Mouse (Mus musculus): ENCODE results near the gene Fam189b. TPM values are rescaled to one million over a fixed set of nuclear protein-coding genes. Genes with fewer than 3 reads are reported as not detected.
A peak's percentile ranks its signal among the peaks of the same experiment; 100 is the strongest.

Gene Fam189b
- polyA plus RNA-seq, 1 experiment = 21.7 TPM

GRCm38 (mm10) chr3:89183959-89184315 lies 994 bp downstream of the Fam189b start:
- H3K36me3 ChIP-seq (ENCODE audit: control insufficient read depth, insufficient read depth, low read length, poor library complexity, severe bottlenecking) = peaks cover 6% of the 10 kb centered on the region
- no peaks in the 10 kb centered on the region for H3K9me3 ChIP-seq (replicated peaks; ENCODE audit: control insufficient read depth, insufficient read depth, low read length, poor library complexity, severe bottlenecking)
- H3K27me3 ChIP-seq (ENCODE audit: control insufficient read depth, insufficient read depth, low read length, poor library complexity, severe bottlenecking) = no peaks in the 10 kb centered on the region
- peak overlapping the region; percentile 54 for H3K9ac ChIP-seq (ENCODE audit: low read depth, poor library complexity, severe bottlenecking)
- no peak overlapping the region for H3K27ac ChIP-seq (ENCODE audit: insufficient read depth, low read length)
- no peak for TF ChIP-seq EP300 (IDR thresholded peaks at IDR 0.05; ENCODE audit: insufficient read depth, low read depth, low read length)
- no peak for TF ChIP-seq CTCF (IDR thresholded peaks at IDR 0.05; ENCODE audit: low read depth, low read length)
- no peak for TF ChIP-seq POLR2A (IDR thresholded peaks at IDR 0.05; ENCODE audit: insufficient read depth, low read length)
- H3K4me3 ChIP-seq (ENCODE audit: low read depth, low read length) = peak overlapping the region; percentile 80; the same call in 1 of the 2 replicates
- H3K4me1 ChIP-seq (ENCODE audit: control insufficient read depth, insufficient read depth, low read length) = peaks cover 4% of the 10 kb centered on the region

DNA sequence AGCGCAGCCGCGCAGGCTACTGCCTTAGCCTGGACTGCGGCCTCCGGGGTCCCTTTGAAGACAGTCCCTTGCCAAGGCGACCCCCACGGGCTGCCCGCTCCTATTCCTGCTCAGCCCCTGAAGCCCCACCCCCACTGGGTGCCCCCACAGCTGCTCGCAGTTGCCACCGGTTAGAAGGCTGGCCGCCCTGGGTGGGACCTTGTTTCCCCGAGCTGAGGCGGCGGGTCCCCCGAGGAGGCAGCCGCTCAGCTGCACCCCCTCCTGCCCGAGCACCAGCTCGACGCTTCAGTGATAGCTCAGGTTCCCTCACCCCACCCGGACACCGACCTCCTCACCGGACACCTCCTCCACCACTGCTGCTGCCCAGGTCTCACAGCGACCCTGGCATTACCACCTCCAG lies 4.3 kb downstream of the Fam189b start:
- Histone ChIP-seq H3K27me3 (ENCODE audit: control insufficient read depth, insufficient read depth, low read length, poor library complexity, severe bottlenecking) (no peaks in the 10 kb centered on the region), H3K27ac (ENCODE audit: insufficient read depth, low read length) (no peak overlapping the region), H3K4me3 (ENCODE audit: low read depth, low read length) (peak overlapping the region; percentile 31; the same call in 1 of the 2 replicates), H3K9me3 (replicated peaks; ENCODE audit: control insufficient read depth, insufficient read depth, low read length, poor library complexity, severe bottlenecking) (no peaks in the 10 kb centered on the region), H3K4me1 (ENCODE audit: control insufficient read depth, insufficient read depth, low read length) (peaks cover 2% of the 10 kb centered on the region), H3K36me3 (ENCODE audit: control insufficient read depth, insufficient read depth, low read length, poor library complexity, severe bottlenecking) (no peaks in the 10 kb centered on the region), H3K9ac (ENCODE audit: low read depth, poor library complexity, severe bottlenecking) (peak overlapping the region; percentile 29)
- no peak for TF ChIP-seq EP300 (IDR thresholded peaks at IDR 0.05; ENCODE audit: insufficient read depth, low read depth, low read length)
- no peak for TF ChIP-seq CTCF (IDR thresholded peaks at IDR 0.05; ENCODE audit: low read depth, low read length)
- TF ChIP-seq POLR2A (IDR thresholded peaks at IDR 0.05; ENCODE audit: insufficient read depth, low read length) = no peak

- H3K4me3 ChIP-seq (ENCODE audit: low read depth, low read length) = peak overlapping the region; percentile 34; the same call in 1 of the 2 replicates
- H3K36me3 ChIP-seq (ENCODE audit: control insufficient read depth, insufficient read depth, low read length, poor library complexity, severe bottlenecking) = no peaks in the 10 kb centered on the region
- no peak for TF ChIP-seq POLR2A (IDR thresholded peaks at IDR 0.05; ENCODE audit: insufficient read depth, low read length)
- no peak overlapping the region for H3K27ac ChIP-seq (ENCODE audit: insufficient read depth, low read length)
- H3K9me3 ChIP-seq (replicated peaks; ENCODE audit: control insufficient read depth, insufficient read depth, low read length, poor library complexity, severe bottlenecking) = no peaks in the 10 kb centered on the region
- H3K9ac ChIP-seq (ENCODE audit: low read depth, poor library complexity, severe bottlenecking) = peak overlapping the region; percentile 7
- H3K4me1 ChIP-seq (ENCODE audit: control insufficient read depth, insufficient read depth, low read length) = peaks cover 2% of the 10 kb centered on the region
- no peaks in the 10 kb centered on the region for H3K27me3 ChIP-seq (ENCODE audit: control insufficient read depth, insufficient read depth, low read length, poor library complexity, severe bottlenecking)
These were observed 4.9 kb downstream of the Fam189b start for GRCm38 (mm10) chr3:89187690-89188477.

- Histone ChIP-seq H3K9me3 (replicated peaks; ENCODE audit: control insufficient read depth, insufficient read depth, low read length, poor library complexity, severe bottlenecking) (no peaks in the 10 kb centered on the region), H3K9ac (ENCODE audit: low read depth, poor library complexity, severe bottlenecking) (peak overlapping the region; percentile 7), H3K4me1 (ENCODE audit: control insufficient read depth, insufficient read depth, low read length) (peaks cover 2% of the 10 kb centered on the region), H3K27ac (ENCODE audit: insufficient read depth, low read length) (no peak overlapping the region), H3K27me3 (ENCODE audit: control insufficient read depth, insufficient read depth, low read length, poor library complexity, severe bottlenecking) (no peaks in the 10 kb centered on the region), H3K4me3 (ENCODE audit: low read depth, low read length) (peak overlapping the region; percentile 34; the same call in 1 of the 2 replicates), H3K36me3 (ENCODE audit: control insufficient read depth, insufficient read depth, low read length, poor library complexity, severe bottlenecking) (no peaks in the 10 kb centered on the region)
- no peak for TF ChIP-seq EP300 (IDR thresholded peaks at IDR 0.05; ENCODE audit: insufficient read depth, low read depth, low read length)
- no peak for TF ChIP-seq CTCF (IDR thresholded peaks at IDR 0.05; ENCODE audit: low read depth, low read length)
- TF ChIP-seq POLR2A (IDR thresholded peaks at IDR 0.05; ENCODE audit: insufficient read depth, low read length) = no peak
These were observed 5.5 kb downstream of the Fam189b start for GRCm38 (mm10) chr3:89188478-89188875.

- Histone ChIP-seq H3K4me1 (ENCODE audit: control insufficient read depth, insufficient read depth, low read length) (no peaks in the 10 kb centered on the region), H3K27ac (ENCODE audit: insufficient read depth, low read length) (no peak overlapping the region), H3K27me3 (ENCODE audit: control insufficient read depth, insufficient read depth, low read length, poor library complexity, severe bottlenecking) (no peaks in the 10 kb centered on the region), H3K36me3 (ENCODE audit: control insufficient read depth, insufficient read depth, low read length, poor library complexity, severe bottlenecking) (no peaks in the 10 kb centered on the region), H3K4me3 (ENCODE audit: low read depth, low read length) (no peak overlapping the region), H3K9ac (ENCODE audit: low read depth, poor library complexity, severe bottlenecking) (no peak overlapping the region), H3K9me3 (replicated peaks; ENCODE audit: control insufficient read depth, insufficient read depth, low read length, poor library complexity, severe bottlenecking) (no peaks in the 10 kb centered on the region)
- TF ChIP-seq EP300 (IDR thresholded peaks at IDR 0.05; ENCODE audit: insufficient read depth, low read depth, low read length) (no peak), CTCF (IDR thresholded peaks at IDR 0.05; ENCODE audit: low read depth, low read length) (no peak), POLR2A (IDR thresholded peaks at IDR 0.05; ENCODE audit: insufficient read depth, low read length) (no peak)
These were observed 7.5 kb downstream of the Fam189b start for GRCm38 (mm10) chr3:89190436-89190835.

DNA sequence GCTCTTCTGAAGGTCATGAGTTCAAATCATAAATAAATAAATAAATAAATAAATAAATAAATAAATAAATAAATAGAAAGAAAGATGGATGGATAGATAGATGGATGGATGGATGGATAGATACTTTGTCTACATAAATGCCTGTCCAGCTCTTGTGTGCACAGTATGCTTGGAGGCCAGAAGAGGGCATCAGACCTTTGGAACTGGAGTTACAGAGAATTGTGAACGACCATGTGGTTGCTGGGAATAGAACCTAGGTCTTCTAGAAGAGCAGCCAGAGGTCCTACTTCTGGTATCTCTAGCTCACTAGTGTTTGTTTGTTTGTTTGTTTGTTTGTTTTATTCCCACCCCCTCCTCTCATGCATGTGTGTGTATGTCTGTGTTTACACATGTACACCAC lies 10.4 kb downstream of the Fam189b start:
- no peak overlapping the region for H3K4me3 ChIP-seq (ENCODE audit: low read depth, low read length)
- no peaks in the 10 kb centered on the region for H3K36me3 ChIP-seq (ENCODE audit: control insufficient read depth, insufficient read depth, low read length, poor library complexity, severe bottlenecking)
- no peak overlapping the region for H3K9ac ChIP-seq (ENCODE audit: low read depth, poor library complexity, severe bottlenecking)
- no peaks in the 10 kb centered on the region for H3K4me1 ChIP-seq (ENCODE audit: control insufficient read depth, insufficient read depth, low read length)
- H3K9me3 ChIP-seq (replicated peaks; ENCODE audit: control insufficient read depth, insufficient read depth, low read length, poor library complexity, severe bottlenecking) = no peaks in the 10 kb centered on the region
- H3K27ac ChIP-seq (ENCODE audit: insufficient read depth, low read length) = no peak overlapping the region
- no peaks in the 10 kb centered on the region; the same call in 1 of the 2 replicates for H3K27me3 ChIP-seq (ENCODE audit: control insufficient read depth, insufficient read depth, low read length, poor library complexity, severe bottlenecking)
- TF ChIP-seq POLR2A (IDR thresholded peaks at IDR 0.05; ENCODE audit: insufficient read depth, low read length) (no peak), EP300 (IDR thresholded peaks at IDR 0.05; ENCODE audit: insufficient read depth, low read depth, low read length) (no peak), CTCF (IDR thresholded peaks at IDR 0.05; ENCODE audit: low read depth, low read length) (no peak)
